Mouse (Mus musculus): Measurements from ENCODE around the gene Gm21773. TPM values are rescaled to one million over a fixed set of nuclear protein-coding genes. Genes with fewer than 3 reads are reported as not detected.
"Not testable (repeated sequence)": the region's sequence is repeated elsewhere in the genome, so short reads cannot be mapped to it uniquely, and the experiment has no call there.

Gene Gm21773
- not detected for total RNA-seq (2021)

DNA sequence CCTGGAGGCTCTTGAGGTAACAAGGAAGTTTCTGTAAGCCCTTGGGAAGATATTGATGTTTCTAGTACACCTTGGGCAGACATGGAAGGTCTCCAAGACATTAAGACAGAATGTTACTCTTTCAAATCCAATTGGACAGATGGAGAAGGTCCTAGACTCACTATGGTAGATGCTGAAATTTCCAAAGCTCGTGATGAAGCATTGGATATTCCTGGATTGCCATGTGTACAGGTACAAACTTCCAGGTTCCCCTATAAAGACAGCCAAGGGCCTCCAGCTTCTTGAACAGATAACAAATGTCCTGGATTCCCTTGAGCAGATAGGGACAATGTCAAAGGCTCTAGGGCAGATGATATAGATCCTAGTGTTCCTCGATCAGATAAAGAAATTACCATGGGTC is at the start of gene Gm21773:
Gm21773 (minus strand) TSS at position 101 of the 400 bp plus-strand sequence.
- DNase-seq (ENCODE audit: extremely low spot score in 1 of 2, low spot score in 1 of 2): not testable (repeated sequence)
